Mouse (Mus musculus): ENCODE measurements around the gene Gm42372.

DNA sequence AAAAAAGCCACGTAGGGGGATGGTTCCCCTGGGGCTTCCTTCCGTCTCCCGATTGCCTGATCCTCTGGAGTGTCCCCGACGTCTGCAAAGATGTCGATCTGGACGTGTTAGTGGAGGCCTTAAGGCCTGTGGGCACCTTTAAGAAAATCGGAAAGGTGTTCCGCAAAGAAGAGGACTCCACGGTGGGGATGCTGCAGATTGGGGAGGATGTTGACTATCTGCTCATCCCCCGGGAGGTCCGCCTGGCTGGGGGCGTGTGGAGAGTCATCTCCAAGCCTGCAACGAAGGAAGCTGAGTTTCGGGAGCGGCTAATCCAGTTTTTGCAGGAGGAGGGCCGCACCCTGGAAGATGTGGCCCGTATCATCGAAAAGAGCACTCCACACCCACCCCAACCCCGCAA is 11.5 kb downstream of the Gm42372 start:
- TF ChIP-seq POLR2A (IDR thresholded peaks at IDR 0.05; ENCODE audit: low read depth, low read length), result no peak
- no peak for TF ChIP-seq CTCF (IDR thresholded peaks at IDR 0.05; ENCODE audit: borderline replicate concordance, insufficient read depth, low read length)

Data from embryonic fibroblast, embryonic 13.5 days (primary cell).